ENCODE assay signal across 17 mouse cellular contexts in the genomic region with DNA sequence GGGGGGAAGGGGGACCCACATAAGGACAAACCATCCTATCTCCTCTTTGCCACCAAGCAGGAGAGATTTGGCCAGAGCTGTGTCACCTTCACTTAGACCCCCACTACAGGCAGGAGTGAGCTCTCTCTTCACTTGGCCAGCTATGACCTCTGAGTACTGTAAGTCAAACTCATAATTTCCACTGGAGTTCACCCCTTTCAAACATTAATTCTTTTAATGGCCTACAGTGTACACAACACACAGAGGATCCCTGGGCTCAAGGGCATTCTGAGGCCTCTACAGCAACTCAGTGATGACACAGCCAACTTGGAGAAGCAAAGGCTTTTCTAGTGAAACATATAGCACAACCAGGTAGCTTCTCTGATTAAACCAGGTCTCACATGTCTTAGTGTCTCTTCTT. TPM values are rescaled to one million over a fixed set of nuclear protein-coding genes. Genes with fewer than 3 reads are reported as not detected.
"Had no signal": no experiment of that assay in that cellular context is flagged by ENCODE, and none has a peak within 500 bp of the region (broad histone marks: within the 10 kb centered on the region; RNA-seq: fewer than 3 reads in every experiment).

No protein-coding gene starts in this region.

- H3K36me3 ChIP-seq: limb, embryonic 12.5 days; liver, embryonic 13.5 days; lung, embryonic 15.5 days; midbrain, embryonic 12.5 days; stomach, embryonic 15.5 days had no signal

- H3K27me3 ChIP-seq: limb, embryonic 12.5 days; lung, embryonic 15.5 days; midbrain, embryonic 12.5 days; stomach, embryonic 15.5 days had no signal

- ATAC-seq: inflammation-experienced regulatory T-cells, adult 6 months; intestine, postnatal 0 days; liver, postnatal 0 days; midbrain, embryonic 16.5 days had no signal

- H3K27ac ChIP-seq: limb, embryonic 12.5 days; liver, embryonic 13.5 days; lung, embryonic 15.5 days; midbrain, embryonic 12.5 days; stomach, embryonic 15.5 days had no signal

- H3K9me3 ChIP-seq: limb, embryonic 12.5 days; liver, embryonic 13.5 days; lung, embryonic 15.5 days; midbrain, embryonic 12.5 days; stomach, embryonic 15.5 days had no signal

- H3K4me3 ChIP-seq: limb, embryonic 12.5 days; liver, embryonic 13.5 days; lung, embryonic 15.5 days; midbrain, embryonic 12.5 days; stomach, embryonic 15.5 days had no signal

- H3K4me1 ChIP-seq: limb, embryonic 12.5 days; liver, embryonic 13.5 days; lung, embryonic 15.5 days; midbrain, embryonic 12.5 days; stomach, embryonic 15.5 days had no signal

- H3K9ac ChIP-seq: limb, embryonic 12.5 days; liver, embryonic 13.5 days; liver, postnatal 0 days; lung, embryonic 15.5 days; midbrain, embryonic 12.5 days; stomach, embryonic 15.5 days had no signal

- DNase-seq: layer of hippocampus, adult 9-11 months; layer of hippocampus, postnatal 36 days; liver; liver, embryonic 13.5 days; liver, postnatal 0 days; lung, postnatal 14 days; right cerebral cortex, postnatal 14 days; thymus, adult 2 months; thymus, postnatal 4 days had no signal

- H3K4me2 ChIP-seq: limb, embryonic 12.5 days; liver, embryonic 13.5 days; lung, embryonic 15.5 days; midbrain, embryonic 12.5 days; stomach, embryonic 15.5 days had no signal

RNA-seq across cellular contexts. Expression of a gene that starts 24.6 kb away (rescaled TPM):
- total RNA-seq: megakaryocyte-erythroid progenitor cell, adult 5-6 weeks had no signal

RNA-seq across cellular contexts. Expression of a gene that starts 26.1 kb away (rescaled TPM):
- total RNA-seq: megakaryocyte-erythroid progenitor cell, adult 5-6 weeks had no signal
- polyA plus RNA-seq: inflammation-experienced regulatory T-cells, adult 6 months had no signal
